Mouse (Mus musculus) lung, embryonic 15.5 days (tissue): Measurements from ENCODE around the gene Fam149b. TPM values are rescaled to one million over a fixed set of nuclear protein-coding genes. Genes with fewer than 3 reads are reported as not detected.

Experiments
- ATAC-seq: fragments of 200-750 bp; cut with Nextera tagmentation; 2 replicates; pipeline ENCODE4 v1.8.0; 2017; ENCODE audit warnings: moderate number of reproducible peaks, borderline replicate concordance; ENCODE audit not compliant: low FRiP score, low TSS enrichment; ENCODE audit errors: extremely low read depth
- H3K27ac ChIP-seq: fragments of 300-500 bp; sonication (generic); 2 replicates; pipeline ENCODE4 v1.5.1; 2015; ENCODE audit warnings: moderate library complexity, mild to moderate bottlenecking, inconsistent platforms
- H3K27me3 ChIP-seq: fragments of 300-500 bp; sonication (generic); 2 replicates; pipeline ENCODE4 v1.6.1; 2015; ENCODE audit warnings: inconsistent platforms
- H3K36me3 ChIP-seq: fragments of 300-500 bp; sonication (generic); 2 replicates; pipeline ENCODE4 v1.6.1; 2015; ENCODE audit warnings: inconsistent platforms
- H3K4me1 ChIP-seq: fragments of 300-500 bp; sonication (generic); 2 replicates; pipeline ENCODE4 v1.6.1; 2015; ENCODE audit warnings: inconsistent platforms
- H3K4me2 ChIP-seq: fragments of 300-500 bp; sonication (generic); 2 replicates; pipeline ENCODE4 v1.6.1; 2015; ENCODE audit warnings: inconsistent platforms, mild to moderate bottlenecking, moderate library complexity
- H3K4me3 ChIP-seq: fragments of 300-500 bp; sonication (generic); 2 replicates; pipeline ENCODE4 v1.5.1; 2015; ENCODE audit warnings: mild to moderate bottlenecking, inconsistent platforms
- H3K9ac ChIP-seq: fragments of 300-500 bp; sonication (generic); 2 replicates; pipeline ENCODE4 v1.6.1; 2015; ENCODE audit warnings: inconsistent platforms
- H3K9me3 ChIP-seq: fragments of 300-500 bp; sonication (generic); 2 replicates; pipeline ENCODE4 v1.6.1; 2016; ENCODE audit warnings: inconsistent platforms
- WGBS: fragments of 180-500 bp; shearing (Covaris S2); methylation state at CpG from one replicate; pipeline ENCODE4 v1.1.7; 2015; 5-methylcytosine and 5-hydroxymethylcytosine counted together
- polyA plus RNA-seq: library from polyadenylated mRNA; unstranded; fragments of >200 nt; fragmentation: Nextera tagmentation; extraction: Ambion mirVana; gene quantifications from 2 replicates; pipeline ENCODE4 v1.2.1, GENCODE M21; 2015

Gene Fam149b
- polyA plus RNA-seq, 1 experiment from 2014 or later, result 35.8 TPM

DNA sequence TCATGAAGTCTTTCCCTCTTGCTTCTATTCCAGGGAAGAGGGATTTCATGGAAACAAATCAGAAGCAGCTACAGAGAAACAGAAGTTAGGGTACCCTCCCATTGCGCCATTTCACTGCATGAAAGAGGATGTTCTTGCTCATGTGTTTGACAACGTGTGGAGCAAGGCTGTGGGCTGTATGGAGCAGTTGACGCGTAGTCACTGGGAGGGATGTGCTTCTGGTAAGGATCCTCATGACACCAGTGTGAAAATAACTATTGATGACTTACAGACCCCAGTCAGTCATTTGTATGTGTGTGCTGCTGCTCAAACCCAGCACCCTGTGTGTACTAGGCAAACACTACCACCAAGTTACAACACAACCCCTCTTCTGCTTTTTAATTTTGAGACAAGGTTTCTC is 15.3 kb downstream of the Fam149b start:
- Histone ChIP-seq H3K9me3 (no peaks in the 10 kb centered on the region), H3K4me2 (no peak overlapping the region), H3K36me3 (peaks cover 69% of the 10 kb centered on the region), H3K9ac (no peak overlapping the region), H3K4me1 (no peaks in the 10 kb centered on the region), H3K27me3 (no peaks in the 10 kb centered on the region), H3K27ac (no peak overlapping the region), H3K4me3 (no peak overlapping the region)
- no peak for ATAC-seq
- 94% methylated on average over 4 of the region's 4 CpGs for WGBS

DNA sequence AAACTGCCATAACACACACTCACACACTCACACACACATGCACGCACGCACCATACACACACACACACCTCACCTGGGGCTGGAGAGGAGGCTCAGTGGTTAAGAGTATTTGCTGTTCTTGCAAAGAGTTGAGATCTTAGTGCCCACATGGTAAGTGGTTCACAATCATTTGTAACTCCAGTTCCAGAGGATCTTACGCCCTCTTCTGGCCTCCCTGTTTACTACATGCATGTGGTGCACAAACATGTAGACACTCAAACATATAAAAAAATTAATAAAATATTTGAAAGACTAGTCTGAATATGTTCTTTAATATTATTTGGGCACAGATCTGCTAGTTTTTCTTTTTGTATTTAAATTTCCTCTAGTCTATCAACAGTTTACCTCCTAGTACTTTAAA is 20.3 kb downstream of the Fam149b start:
- H3K9me3 ChIP-seq, result no peaks in the 10 kb centered on the region
- H3K4me1 ChIP-seq, result no peaks in the 10 kb centered on the region
- H3K4me3 ChIP-seq, result no peak overlapping the region
- ATAC-seq, result no peak
- no peak overlapping the region for H3K27ac ChIP-seq
- H3K36me3 ChIP-seq, result peaks cover 55% of the 10 kb centered on the region
- 93% methylated on average over 3 of the region's 3 CpGs for WGBS
- H3K4me2 ChIP-seq, result no peak overlapping the region
- H3K27me3 ChIP-seq, result no peaks in the 10 kb centered on the region
- H3K9ac ChIP-seq, result no peak overlapping the region

DNA sequence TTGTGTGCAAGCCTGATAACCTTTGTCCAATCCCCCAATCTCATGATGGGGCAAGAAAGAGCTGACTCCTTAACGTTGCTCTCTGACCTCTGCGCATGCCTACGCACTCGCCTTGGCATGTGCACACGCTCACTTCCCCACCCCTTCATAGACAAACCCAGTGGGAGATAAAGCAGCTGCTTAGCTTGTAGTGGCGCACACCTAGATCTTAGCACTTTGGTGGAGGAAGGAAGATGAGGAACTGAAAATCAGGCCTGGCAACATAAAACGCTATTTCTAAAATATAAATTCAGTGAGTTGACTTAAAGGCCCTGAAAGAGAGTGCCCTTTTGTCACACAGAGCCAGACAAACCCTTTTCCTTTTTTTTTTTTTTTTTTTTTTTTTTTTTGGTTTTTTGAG is 22.8 kb downstream of the Fam149b start:
- no peak overlapping the region for H3K4me2 ChIP-seq
- no peak overlapping the region for H3K9ac ChIP-seq
- H3K36me3 ChIP-seq, result peaks cover 57% of the 10 kb centered on the region
- H3K27me3 ChIP-seq, result no peaks in the 10 kb centered on the region
- no peak for ATAC-seq
- no peaks in the 10 kb centered on the region for H3K9me3 ChIP-seq
- H3K4me1 ChIP-seq, result no peaks in the 10 kb centered on the region
- H3K27ac ChIP-seq, result no peak overlapping the region
- H3K4me3 ChIP-seq, result no peak overlapping the region
- WGBS, result 74% methylated on average over 7 of the region's 7 CpGs

DNA sequence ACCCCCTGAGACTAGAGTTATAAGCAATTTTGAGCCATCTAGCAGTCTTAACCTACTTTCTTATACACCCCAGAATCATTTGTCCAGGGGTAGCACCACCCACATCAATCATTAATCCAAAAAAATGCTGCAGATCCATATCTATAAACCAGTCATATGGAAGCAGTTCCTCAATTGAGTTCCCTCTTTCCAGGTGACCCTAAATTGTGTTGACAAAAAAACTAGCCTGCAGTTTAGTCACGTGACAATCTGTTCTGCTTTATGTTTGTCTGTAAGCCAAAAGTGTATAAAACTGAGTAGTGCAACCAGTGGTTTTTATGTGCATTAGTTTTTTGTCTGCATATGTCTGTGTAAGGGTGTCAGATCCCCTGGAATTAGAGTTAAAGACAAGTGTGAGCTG is 23.9 kb downstream of the Fam149b start:
- Histone ChIP-seq H3K27ac (no peak overlapping the region), H3K36me3 (peaks cover 57% of the 10 kb centered on the region)
- no peak for ATAC-seq

DNA sequence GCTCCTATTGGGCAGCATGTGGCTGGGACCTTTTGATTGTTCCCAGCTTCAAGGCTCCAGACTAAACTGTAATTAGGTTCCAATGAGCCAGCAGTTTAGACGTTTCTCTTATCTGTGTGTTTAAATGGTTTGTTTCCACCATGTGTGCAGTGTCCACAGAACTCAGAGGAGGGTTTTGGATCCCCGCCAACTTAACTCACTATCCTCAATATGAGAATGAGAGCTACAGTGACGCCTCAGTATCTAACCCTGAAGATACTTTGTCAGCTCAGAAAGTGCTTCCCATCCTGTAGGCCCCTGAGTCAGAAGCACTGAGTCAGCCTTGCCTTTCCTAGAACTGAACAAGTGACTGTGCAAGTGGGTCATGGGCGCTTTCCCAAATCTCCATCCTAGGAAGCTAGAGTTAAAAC is 29.2 kb downstream of the Fam149b start:
- Histone ChIP-seq H3K9ac (no peak overlapping the region), H3K27me3 (no peaks in the 10 kb centered on the region), H3K36me3 (peaks cover 40% of the 10 kb centered on the region), H3K9me3 (no peaks in the 10 kb centered on the region), H3K4me1 (peaks cover 15% of the 10 kb centered on the region), H3K27ac (no peak overlapping the region; the same call in 1 of the 2 replicates), H3K4me2 (no peak overlapping the region), H3K4me3 (no peak overlapping the region)
- no peak for ATAC-seq
- WGBS, result 48% methylated on average over 4 of the region's 4 CpGs

More for the DNA sequence above, 23.9 kb downstream of the Fam149b start:
- 81% methylated on average over 1 of the region's 1 CpGs for WGBS
- Histone ChIP-seq H3K9ac (no peak overlapping the region), H3K4me3 (no peak overlapping the region), H3K27me3 (no peaks in the 10 kb centered on the region), H3K9me3 (no peaks in the 10 kb centered on the region), H3K4me2 (no peak overlapping the region), H3K4me1 (peaks cover 3% of the 10 kb centered on the region; the same call in 1 of the 2 replicates)

DNA sequence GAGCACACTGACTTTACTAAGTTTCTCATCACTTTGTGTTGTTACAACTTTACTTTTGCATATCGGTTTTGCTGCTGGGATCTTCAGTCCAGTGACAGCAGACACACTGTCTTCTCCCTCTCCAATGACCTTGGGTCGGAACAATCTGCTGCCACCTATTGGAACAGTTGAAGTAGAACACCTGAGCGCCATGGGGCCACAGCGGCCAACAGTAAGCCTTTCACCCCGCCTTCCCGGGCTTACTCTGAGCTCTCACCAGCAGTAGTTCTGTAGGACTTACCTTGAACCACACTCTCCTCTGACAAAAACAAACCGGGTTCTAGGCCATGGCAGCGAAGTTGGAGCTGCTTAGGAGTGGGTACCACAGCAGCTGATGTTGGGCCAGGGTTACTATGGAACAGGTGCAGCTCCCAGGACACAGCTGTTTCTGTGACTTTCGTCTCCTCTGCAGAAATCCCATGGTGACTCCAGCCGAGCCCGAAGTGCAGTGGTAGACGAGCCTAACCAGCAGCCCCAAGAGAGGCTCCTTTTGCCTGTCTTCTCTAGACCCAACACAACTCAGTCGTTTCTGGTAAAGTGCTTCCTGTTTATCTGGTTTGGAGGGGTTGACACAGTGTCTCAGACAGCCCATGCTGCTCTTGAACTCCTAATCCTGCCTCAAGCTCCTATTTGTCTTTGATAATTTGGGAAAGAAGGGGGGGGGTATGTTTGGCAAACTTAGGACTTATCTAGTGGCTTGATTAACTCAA is 30.5 kb downstream of the Fam149b start:
- 0 out of 2 replicates have a peak overlapping the region, but pooled peaks have one; percentile 1 for H3K27ac ChIP-seq
- no peak overlapping the region for H3K9ac ChIP-seq
- no peaks in the 10 kb centered on the region for H3K27me3 ChIP-seq
- H3K4me3 ChIP-seq, result no peak overlapping the region
- H3K9me3 ChIP-seq, result no peaks in the 10 kb centered on the region
- H3K4me1 ChIP-seq, result peaks cover 15% of the 10 kb centered on the region
- ATAC-seq, result peak; percentile 14; the same call in 1 of the 2 replicates
- H3K36me3 ChIP-seq, result peaks cover 36% of the 10 kb centered on the region; the same call in 1 of the 2 replicates
- 28% methylated on average over 13 of the region's 13 CpGs for WGBS
- no peak overlapping the region; the same call in 1 of the 2 replicates for H3K4me2 ChIP-seq

DNA sequence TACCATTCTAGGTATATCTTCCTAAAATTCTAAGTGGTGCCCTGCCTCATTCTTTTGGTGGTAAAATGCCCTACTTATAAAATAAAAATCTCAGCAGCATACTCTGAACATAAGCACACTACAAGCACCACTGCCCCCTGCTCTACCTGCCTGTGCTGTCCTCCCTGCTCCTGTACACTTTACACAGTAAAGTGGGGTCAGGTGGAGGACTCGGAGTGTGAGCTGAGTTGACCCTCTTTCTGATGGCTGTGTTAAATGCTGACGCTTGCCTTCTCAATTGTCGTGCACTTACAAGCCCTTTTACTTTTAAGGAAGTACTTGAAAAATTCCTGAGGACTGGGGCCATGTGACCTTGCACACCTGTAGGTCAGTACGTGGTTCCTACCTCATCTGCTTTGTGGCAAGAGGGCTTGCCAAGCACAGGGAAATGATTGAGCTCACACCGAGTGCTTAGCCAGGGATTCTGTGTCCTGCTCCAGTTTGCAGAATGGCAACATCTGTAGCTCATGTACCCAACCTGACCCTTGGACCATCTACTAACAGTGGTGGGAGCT is 31.2 kb downstream of the Fam149b start:
- no peak overlapping the region for H3K4me2 ChIP-seq
- H3K4me3 ChIP-seq, result no peak overlapping the region
- peak overlapping the region; percentile 1; the same call in 1 of the 2 replicates for H3K27ac ChIP-seq
- peaks cover 37% of the 10 kb centered on the region; the same call in 1 of the 2 replicates for H3K36me3 ChIP-seq
- H3K4me1 ChIP-seq, result peaks cover 15% of the 10 kb centered on the region
- H3K27me3 ChIP-seq, result no peaks in the 10 kb centered on the region
- H3K9me3 ChIP-seq, result no peaks in the 10 kb centered on the region
- no peak overlapping the region for H3K9ac ChIP-seq
- ATAC-seq, result peak; percentile 42; the same call in 1 of the 2 replicates
- 56% methylated on average over 5 of the region's 5 CpGs for WGBS

DNA sequence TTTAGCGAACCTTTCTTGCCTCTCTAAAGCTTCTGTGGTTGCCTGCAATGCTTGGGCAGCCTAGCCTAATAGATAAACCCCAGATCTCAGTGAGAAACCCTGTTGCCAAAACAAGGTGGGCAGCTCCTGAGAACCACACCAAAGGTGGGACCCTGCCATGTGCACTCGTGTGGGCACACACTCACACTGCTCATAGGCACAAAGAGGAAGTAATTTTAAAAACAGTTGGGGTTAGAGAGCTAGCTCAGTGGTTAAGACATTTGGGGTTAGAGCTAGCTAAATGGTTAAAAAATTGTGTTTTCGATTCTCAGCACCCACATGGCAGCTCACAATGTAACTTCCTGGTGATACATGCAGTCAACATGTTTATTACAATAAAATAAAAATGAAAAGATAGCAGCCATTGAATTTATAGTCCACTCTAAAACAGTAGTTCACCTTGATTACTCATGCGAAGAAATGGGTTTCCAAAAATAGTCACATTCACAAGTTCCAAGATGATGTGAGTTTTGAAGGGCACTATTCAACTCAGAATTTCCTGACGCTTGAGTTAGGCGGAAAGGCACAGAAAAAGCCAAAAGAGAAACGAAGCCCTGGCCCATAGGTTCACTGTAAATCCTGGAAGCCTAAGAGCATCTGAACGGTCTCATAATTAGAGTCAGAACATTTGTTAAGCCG is 31.9 kb downstream of the Fam149b start:
- H3K4me3 ChIP-seq, result no peak overlapping the region
- peaks cover 37% of the 10 kb centered on the region; the same call in 1 of the 2 replicates for H3K36me3 ChIP-seq
- peaks cover 15% of the 10 kb centered on the region for H3K4me1 ChIP-seq
- ATAC-seq, result no peak
- no peak overlapping the region for H3K9ac ChIP-seq
- H3K9me3 ChIP-seq, result no peaks in the 10 kb centered on the region
- H3K27me3 ChIP-seq, result no peaks in the 10 kb centered on the region
- WGBS, result 85% methylated on average over 9 of the region's 9 CpGs
- H3K27ac ChIP-seq, result 0 out of 2 replicates have a peak overlapping the region, but pooled peaks have one; percentile 1
- no peak overlapping the region for H3K4me2 ChIP-seq

DNA sequence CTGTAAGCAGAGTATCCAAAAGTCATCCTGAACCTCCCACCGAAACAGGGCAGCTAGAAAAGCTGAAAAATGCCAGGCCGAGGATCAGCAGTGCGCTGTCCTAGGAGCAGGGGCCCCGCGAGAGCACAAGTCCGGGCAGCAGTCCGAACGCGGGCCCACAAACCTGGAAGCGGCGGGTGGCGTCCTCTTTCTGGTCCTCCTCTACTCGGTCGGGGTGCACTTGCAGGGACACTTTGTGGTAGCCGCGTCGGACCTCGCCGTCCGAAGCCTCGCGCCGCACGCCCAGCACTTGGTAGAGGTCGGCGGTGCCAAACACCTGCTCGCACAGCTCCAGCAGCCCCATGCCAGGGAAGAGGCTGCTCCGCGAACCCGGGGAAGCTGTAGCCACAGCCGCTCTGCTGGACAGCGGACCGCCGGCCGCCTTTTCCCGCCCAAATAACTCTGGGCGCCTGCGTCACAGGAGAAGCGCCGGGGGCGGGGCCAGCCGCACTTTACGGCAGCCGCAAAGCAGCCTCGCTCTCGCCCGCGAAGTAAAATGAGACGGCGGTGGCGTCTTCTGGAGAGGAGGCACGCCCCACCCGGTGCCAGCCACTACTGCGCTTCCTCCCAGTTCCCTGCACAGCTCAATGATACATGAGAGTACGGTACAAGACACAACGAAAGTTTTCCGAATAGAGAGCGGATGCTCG is 40.6 kb downstream of the Fam149b start, which contains the start of gene Dnajc9:
TSS of gene Dnajc9 (minus strand) at position 470 of the 689 bp plus-strand sequence.
- Histone ChIP-seq H3K9ac (peak within 1 kb of the TSS; percentile 78), H3K27me3 (no peaks in the 10 kb centered on the region), H3K4me2 (peak within 1 kb of the TSS; percentile 74), H3K4me1 (peaks cover 34% of the 10 kb centered on the region), H3K4me3 (peak within 1 kb of the TSS; percentile 87), H3K27ac (peak within 1 kb of the TSS; percentile 89), H3K9me3 (no peaks in the 10 kb centered on the region), H3K36me3 (peaks cover 32% of the 10 kb centered on the region; the same call in 1 of the 2 replicates)
- under 1% methylated on average over 59 of the region's 59 CpGs for WGBS
- peak; percentile 73 for ATAC-seq

DNA sequence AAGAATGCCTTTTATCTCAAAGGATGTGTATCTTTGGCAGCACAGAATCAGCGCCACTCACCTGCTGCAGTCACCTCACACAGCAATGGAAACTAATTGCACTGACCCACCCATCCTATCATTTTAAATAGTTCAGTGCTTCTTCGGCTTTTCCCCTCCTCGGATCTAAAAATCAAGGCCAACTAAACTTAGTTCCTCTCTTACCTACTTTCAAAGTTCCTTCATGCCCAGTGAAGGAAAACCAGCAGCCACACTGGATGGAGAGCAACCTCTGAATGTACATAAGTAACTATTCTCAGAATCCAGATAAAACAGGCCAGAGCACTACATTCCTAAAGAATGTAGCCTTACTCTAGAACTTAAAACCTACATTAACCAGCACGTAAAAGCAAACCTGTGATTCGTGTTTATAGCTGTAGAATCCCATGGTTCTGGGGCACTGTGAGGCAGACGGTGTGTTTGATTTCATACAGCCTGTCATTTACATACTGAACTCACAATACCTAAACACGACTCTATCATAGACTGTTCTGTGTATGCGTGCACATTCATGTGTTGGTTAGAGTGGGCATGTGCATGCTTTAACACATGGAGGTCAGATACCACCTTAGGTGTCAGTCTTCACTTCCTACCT is 41.6 kb downstream of the Fam149b start:
- Histone ChIP-seq H3K36me3 (peaks cover 26% of the 10 kb centered on the region; the same call in 1 of the 2 replicates), H3K4me3 (peak overlapping the region; percentile 87), H3K27ac (no peak overlapping the region; the same call in 1 of the 2 replicates), H3K27me3 (no peaks in the 10 kb centered on the region), H3K9ac (peak overlapping the region; percentile 59), H3K4me1 (peaks cover 38% of the 10 kb centered on the region), H3K4me2 (peak overlapping the region; percentile 74), H3K9me3 (no peaks in the 10 kb centered on the region)
- 86% methylated on average over 8 of the region's 8 CpGs for WGBS
- ATAC-seq, result no peak

DNA sequence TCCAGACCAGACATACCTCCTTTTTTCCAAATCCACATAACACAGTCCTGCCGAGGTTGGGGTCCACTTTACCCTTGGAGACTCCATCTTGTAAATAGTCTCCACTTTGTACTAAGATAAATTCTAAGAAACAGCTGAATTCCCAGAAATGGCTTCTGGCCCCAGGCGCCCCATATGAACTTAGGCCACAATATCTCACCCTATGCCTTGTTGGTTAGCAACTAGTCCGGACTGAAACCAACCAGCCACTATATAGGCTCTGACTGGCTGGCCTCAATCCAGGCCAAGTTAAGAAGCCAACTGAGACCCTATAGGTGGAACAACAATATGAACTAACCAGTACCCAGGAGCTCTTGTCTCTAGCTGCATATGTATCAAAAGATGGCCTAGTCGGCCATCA is 44.4 kb downstream of the Fam149b start:
- Histone ChIP-seq H3K36me3 (peaks cover 16% of the 10 kb centered on the region; the same call in 1 of the 2 replicates), H3K4me1 (peaks cover 21% of the 10 kb centered on the region), H3K4me2 (peak overlapping the region; percentile 64), H3K27me3 (no peaks in the 10 kb centered on the region), H3K4me3 (peak overlapping the region; percentile 75; the same call in 1 of the 2 replicates), H3K27ac (no peak overlapping the region), H3K9me3 (no peaks in the 10 kb centered on the region), H3K9ac (no peak overlapping the region)
- 78% methylated on average over 4 of the region's 4 CpGs for WGBS
- no peak for ATAC-seq
